Mouse (Mus musculus) ovary, postnatal 14 days (tissue): ENCODE measurements around the gene Ccnc.
"Not testable (repeated sequence)": the region's sequence is repeated elsewhere in the genome, so short reads cannot be mapped to it uniquely, and the experiment has no call there.

ENCODE experiments used
- DNase-seq: peaks from one replicate; pipeline ENCODE4 v3.0.0; 2022; ENCODE audit warnings: low spot score

The Ccnc gene

DNA sequence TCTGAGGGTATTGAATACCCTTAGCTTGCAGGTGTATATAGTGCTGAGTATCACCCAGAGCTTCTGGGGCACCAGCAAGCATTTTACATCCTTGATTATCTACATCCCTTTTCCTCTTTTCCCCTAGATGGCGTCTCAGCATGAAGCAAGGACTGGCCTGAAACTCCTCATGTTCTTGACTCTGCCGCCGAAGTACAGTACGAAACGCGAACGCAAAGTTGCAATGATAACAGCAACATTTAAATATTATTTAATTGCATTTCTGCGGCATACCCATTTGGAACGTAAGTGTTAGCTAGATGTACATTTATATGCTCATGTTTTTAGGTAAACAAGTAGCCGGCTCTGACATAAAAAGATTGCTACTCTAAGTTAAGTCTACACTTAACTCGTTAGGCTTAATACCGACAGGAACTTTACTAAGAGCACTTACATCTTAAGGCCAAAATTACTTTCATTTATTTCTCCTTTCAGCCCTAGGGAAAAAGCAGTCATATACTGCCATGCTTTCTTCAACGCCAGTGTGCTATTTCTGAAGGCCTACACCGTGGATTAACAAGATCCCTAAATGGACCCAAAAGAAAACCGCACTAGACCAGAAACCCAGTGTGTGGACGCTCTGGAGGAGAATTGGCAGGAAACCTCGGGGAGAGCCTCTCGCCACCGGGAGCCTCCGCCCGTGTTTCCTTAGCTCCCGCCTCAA, 438 bp upstream of the Ccnc start:
- DNase-seq: peak; percentile 27

GRCm38 (mm10) chr4:21739169-21739568, 11.7 kb downstream of the Ccnc start:
- no peak for DNase-seq

GRCm38 (mm10) chr4:21744142-21744541, 16.6 kb downstream of the Ccnc start:
- DNase-seq: not testable (repeated sequence)

DNA sequence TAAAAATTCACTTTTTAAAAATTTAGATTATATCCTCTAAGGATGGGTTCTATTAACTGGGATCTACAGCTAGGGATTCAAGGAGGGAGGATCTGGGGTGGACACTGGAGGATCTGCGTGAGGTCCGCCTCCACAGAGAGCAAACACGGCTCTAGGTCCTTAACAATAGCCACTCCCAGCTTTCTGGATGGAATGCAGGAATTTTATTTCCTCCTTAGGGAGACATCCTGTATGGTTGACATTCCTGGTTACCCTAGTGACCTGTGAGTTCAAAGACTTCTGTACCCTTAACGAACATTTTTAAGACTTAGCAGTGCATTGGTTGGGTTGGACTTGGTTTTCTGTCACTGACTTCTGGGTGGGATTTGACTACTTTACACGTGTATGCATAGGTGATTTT, 18.2 kb downstream of the Ccnc start:
- no peak for DNase-seq

- no peak for DNase-seq
Measured at GRCm38 (mm10) chr4:21755123-21755789, 27.8 kb downstream of the Ccnc start.

GRCm38 (mm10) chr4:21758860-21759259, 31.4 kb downstream of the Ccnc start:
- DNase-seq: no peak

DNA sequence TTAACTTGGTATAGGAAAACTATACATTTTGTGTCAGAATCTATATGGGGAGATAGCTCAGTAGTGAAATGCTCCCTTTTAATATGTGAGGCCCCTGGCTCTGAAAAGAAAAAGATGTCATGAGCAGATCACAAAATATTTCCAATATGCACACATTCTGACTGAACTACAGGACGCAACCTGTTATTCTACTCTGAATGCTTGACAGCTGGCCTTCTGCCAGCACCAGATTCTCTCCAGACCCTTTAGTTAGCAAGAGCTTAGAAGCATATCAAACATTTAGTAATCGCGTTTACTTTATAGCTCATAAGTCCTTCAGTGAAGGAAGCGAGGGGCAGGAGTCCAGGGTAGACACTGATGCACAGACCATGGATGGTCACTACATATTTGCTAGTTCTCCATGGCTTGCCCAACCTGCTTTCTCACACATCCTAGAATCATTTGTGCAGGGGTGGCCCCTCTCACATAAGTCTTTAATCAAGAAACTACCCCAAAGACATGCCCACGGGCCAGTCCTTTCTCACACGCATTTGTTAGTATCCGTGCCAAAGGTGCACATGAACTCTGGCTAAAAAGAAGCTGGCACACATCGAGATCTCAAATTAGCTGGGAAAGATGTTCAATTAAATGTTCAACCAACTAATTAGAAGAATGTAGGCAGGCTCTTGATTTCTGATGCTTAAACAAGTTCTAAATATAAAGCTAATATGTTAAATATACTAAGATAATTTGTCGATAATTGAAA, 34.1 kb downstream of the Ccnc start:
- no peak for DNase-seq

- no peak for DNase-seq
Measured at GRCm38 (mm10) chr4:21763827-21764226, 36.3 kb downstream of the Ccnc start.

DNA sequence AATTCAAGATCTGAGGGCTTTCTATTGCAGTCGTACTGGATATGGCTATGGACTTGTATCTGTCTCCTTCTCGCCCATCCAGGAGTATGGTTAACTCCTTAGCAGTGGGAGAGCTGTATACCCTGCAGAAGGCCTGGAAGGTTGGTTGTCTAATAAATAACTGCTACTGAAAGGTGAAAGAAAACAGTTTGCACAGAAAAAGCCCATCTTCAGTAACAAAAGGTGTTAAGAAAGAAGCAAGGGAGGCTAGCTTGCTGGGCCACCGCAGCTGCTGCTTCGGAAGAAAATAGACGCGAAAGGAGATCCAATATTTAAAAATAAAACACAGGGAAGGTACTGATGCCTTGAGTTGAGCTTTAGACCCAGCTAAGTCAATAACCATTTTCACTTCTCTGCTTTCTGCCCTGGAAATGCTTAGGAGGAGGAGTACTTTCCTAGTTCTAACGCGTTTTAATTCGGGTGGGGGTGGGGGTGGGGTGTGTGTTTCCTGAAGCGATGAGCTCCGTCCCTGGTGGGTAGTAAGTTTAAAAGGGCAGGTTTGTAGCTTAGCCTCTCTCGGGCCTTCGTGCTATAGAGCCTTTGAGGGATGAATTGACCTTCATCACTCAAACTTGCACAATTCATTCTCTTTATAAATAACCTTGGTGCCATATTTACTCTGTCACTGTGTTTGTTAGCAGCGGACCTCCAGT, 38.8 kb downstream of the Ccnc start:
- DNase-seq: no peak

GRCm38 (mm10) chr4:21766863-21767304, 39.4 kb downstream of the Ccnc start, which contains the start of the genes Usp45 and Tstd3:
Usp45 (plus strand) TSS chr4:21767156.
Tstd3 (minus strand) TSS chr4:21767212.
- DNase-seq: peak; percentile 60

DNA sequence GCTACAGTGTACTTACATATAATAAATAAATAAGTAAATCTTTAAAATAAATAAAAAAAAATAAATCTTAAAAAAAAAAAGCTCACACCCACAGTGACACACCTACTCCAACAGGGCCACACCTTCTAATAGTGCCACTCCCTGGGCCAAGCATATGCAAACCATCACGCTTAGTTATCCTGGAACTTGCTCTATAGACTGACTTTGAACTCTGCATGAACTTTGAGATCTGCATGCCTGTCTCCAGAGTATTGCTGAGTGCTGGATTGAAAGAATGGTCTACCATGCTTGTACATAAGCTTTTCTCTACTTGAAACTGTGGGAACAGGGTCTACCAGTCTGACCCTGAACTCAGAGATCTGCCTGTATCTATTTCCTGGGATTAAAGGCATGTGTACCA, 43.6 kb downstream of the Ccnc start:
- no peak for DNase-seq

DNA sequence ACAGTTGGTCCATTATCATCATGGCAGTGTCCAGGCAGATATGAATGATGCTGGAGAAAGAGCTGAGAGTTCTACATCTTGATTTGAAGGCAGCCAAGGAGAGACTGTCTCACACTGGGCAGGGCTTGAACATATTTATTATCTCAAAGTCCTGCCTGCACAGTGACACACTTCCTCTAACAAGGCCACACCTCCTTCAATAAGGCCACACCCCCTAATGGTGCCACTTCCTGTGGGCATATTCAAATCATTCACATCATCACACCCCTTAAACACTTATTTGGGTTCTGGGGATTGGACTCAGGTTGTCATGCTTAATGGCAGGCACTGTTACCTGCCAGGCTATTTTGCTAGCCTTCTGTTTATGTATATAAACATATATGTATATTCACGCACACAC, 44.8 kb downstream of the Ccnc start:
- no peak for DNase-seq

GRCm38 (mm10) chr4:21776091-21776945, 48.8 kb downstream of the Ccnc start:
- DNase-seq: peak; percentile 93

DNA sequence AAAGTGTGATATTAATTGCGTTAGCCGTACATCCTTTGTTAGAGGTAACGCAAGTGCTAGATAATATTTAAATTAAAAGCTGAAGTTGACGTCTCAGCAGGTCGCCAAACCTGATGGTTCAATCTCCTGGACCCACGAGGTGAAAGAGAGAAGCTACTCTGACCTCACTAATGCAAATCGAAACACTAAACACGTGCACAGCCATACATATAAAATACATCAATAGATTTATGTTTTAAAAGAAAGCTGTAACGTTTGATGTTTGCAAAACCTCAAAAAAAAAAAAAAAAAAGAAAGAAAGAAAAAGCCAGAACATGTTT, 49.4 kb downstream of the Ccnc start:
- no peak for DNase-seq

DNA sequence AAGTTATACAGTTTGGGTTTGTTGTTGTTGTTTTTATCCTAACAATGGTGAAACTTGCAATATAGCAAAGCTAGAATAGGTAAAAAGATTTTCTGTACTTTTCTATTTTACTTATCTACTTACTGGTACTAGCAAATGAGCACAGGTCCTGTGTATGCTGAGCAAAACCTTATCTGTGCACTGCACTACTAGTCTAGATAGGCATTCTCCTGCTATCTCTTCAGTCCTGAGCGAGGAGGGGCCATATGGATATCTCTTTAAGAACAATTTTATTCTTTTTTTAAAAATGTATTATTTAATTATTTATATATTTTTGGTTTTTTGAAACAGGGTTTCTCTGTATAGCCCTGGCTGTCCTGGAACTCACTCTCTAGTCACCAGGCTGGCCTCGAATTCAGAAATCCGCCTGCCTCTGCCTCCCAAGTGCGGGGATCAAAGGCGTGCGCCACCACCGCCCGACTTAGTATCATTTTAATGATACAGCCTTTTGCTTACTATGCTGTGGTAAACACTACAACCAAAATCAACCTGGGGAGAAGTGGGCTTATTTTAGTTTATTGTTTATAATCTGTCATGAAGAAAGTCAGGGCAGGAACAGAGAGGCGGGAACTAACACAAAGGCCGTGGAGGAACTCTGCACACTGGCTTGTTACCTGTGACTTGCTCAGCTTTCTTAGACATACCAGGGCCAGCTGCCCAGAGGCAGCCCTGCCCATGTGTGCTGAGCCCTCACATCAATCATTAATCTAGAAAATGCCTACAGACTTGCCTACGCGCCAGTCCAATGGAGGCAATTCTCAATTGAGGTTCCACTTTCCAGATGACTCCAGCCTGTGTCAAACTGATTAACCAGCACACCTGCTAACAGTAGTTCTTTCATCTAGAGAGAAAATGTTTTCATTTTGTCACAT, 53.6 kb downstream of the Ccnc start:
- DNase-seq: no peak

DNA sequence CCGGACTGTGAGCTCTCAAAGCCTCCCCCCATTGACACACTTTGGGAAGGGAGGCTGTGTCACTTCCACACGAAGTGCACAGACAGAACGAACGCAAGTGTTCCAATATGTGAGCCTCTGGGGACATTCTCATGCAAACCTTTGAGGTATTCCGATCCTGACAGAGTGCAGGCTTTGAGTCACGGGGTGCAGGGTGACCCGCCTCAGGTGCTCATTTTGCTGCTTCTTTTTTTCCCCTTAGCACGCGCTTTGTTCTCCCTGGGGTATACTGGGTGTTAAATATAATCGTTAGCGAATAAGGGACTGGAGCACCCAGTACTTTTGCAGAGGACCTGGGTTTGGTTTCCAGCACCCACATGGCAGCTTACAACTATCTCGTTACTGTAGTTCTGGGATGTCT, 58.8 kb downstream of the Ccnc start:
- DNase-seq: no peak

DNA sequence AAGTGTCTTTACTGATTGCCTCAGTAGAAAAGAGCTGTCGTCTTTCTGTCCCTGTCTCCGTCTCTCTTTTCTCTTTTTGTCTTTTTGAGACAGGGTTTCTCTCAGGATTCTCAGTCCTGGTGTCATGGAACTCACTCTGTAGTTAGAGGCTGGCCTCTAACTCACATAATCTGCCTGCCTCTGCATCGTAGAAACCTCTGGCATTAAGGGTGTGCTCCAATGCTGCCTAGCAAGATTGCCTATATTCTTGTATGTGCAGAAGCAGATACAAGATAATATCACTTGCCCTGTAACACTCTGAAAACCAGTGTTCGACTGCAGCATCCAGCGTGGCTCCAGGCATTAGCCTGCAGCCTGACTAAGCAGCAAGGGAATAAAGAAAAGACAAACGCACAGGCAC, 61.4 kb downstream of the Ccnc start:
- no peak for DNase-seq

DNA sequence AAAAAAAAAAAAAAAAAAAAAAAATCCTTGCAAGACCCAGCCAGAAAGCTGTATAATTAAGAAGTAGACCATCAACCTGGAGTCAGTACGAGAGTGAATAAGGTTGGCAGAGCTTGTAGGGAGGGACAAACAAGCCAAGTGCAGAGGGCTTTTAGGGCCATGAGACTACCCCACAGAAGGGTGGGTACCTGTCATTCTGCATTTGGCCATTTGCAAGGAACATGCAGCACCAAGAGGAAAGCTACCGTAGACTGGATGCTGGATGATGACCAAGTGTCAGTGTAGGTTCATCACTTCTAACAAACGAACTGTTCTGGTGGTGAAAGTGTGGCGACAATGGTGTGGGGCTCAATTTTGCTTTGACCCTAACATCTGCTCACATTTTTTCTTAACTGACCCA, 62.3 kb downstream of the Ccnc start:
- DNase-seq: no peak

DNA sequence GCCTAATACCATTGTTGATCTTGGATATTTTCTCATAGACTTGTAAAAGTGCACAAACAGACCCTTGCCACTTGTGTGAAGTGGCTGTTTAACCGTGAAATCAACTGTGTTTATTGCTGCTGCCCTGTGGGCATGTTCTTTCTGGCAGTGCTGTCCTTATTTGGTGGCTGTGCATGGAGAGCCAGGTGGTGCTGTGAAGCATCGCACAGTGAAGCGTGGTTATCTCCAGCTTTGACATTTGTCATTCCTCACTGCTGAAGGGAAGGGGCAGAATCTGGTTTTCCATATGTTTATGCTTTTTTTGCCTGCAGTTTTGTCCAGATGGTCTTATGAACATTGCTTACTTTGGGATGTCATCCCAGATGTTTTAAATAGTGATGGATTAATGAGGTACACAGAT, 66.1 kb downstream of the Ccnc start:
- no peak for DNase-seq

DNA sequence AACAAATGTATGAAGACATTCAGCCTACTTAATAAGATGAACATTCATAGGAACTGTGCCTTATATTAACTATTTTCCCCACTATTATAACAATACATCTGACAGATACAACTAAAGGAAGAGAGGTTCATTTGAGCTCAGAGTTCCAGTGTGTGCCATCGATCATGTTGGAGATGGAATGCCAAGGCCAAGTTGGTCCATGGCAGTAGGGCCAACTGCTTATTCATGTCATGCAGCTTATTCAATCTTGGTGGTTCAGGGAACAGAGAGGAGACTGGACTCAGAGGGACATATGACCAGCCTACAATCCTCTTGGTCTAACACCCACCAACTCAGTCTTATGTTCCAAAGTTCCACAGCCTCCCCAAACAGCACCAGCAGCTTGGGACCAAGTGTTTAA, 73.5 kb downstream of the Ccnc start:
- no peak for DNase-seq

GRCm38 (mm10) chr4:21801620-21802019, 74.1 kb downstream of the Ccnc start:
- DNase-seq: no peak
